In the genomic region with DNA sequence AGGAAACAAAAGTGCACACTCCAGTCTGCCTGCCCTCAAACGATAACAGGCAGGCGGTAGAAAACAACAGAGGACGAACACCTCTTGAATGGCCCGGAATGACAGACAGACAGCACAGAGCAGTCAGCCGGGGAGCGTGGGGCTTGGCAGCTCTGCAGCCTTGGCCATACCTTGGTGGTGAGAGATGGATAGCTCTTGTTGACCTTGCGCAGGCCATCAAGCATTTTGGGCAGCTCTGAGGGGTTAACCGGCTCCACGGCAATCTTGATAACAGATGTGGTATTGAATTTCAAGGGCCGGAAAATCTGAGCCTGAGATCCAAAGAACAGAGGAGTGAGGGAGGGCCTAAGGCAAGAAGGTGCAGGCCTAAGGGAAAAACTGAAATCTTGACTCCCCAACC, we compare ENCODE assay signal across 20 mouse cellular contexts. TPM values are rescaled to one million over a fixed set of nuclear protein-coding genes. Genes with fewer than 3 reads are reported as not detected.
"Had no signal": no experiment of that assay in that cellular context is flagged by ENCODE, and none has a peak within 500 bp of the region (broad histone marks: within the 10 kb centered on the region; RNA-seq: fewer than 3 reads in every experiment).

No protein-coding gene starts in this region.

- H3K27me3 ChIP-seq: limb, embryonic 12.5 days; limb, embryonic 15.5 days; midbrain, embryonic 12.5 days; midbrain, embryonic 15.5 days had no signal

- H3K27ac ChIP-seq: limb, embryonic 12.5 days; limb, embryonic 15.5 days; liver, embryonic 14.5 days; macrophage; midbrain, embryonic 12.5 days; midbrain, embryonic 15.5 days had no signal

- DNase-seq: kidney, adult 9 months; kidney, postnatal 10 days; left cerebral cortex, postnatal 4 days; liver, postnatal 0 days; lung, embryonic 14.5 days; thymus, adult 18-20 months; thymus, postnatal 36 days had no signal

- H3K4me1 ChIP-seq: limb, embryonic 12.5 days; limb, embryonic 15.5 days; midbrain, embryonic 12.5 days; midbrain, embryonic 15.5 days had no signal

- H3K4me3 ChIP-seq: limb, embryonic 12.5 days; limb, embryonic 15.5 days; midbrain, embryonic 12.5 days; midbrain, embryonic 15.5 days had no signal

RNA-seq across cellular contexts. Expression of gene Higd1b, which starts 10.3 kb away (rescaled TPM):
- total RNA-seq: megakaryocyte, adult 5-6 weeks had no signal
- polyA plus RNA-seq: limb, embryonic 12.5 days; liver, embryonic 11.5 days; liver, embryonic 14.5 days; liver, postnatal 0 days; macrophage; midbrain, embryonic 12.5 days; small intestine, adult 2 months had no signal

RNA-seq across cellular contexts. Expression of gene Gjc1, which starts 26.4 kb away (rescaled TPM):
- polyA plus RNA-seq: macrophage had no signal

RNA-seq across cellular contexts. Expression of gene Ccdc103, which starts 35.1 kb away (rescaled TPM):
- total RNA-seq: megakaryocyte, adult 5-6 weeks had no signal
- polyA plus RNA-seq: macrophage; small intestine, adult 2 months; spleen, adult 2 months had no signal

RNA-seq across cellular contexts. Expression of gene Fam187a, which starts 39.0 kb away (rescaled TPM):
- total RNA-seq: left cerebral cortex, postnatal 4 days; megakaryocyte, adult 5-6 weeks had no signal
- polyA plus RNA-seq: limb, embryonic 12.5 days; limb, embryonic 15.5 days; liver, embryonic 11.5 days; liver, postnatal 0 days; lung, embryonic 14.5 days; lung, postnatal 0 days; macrophage; midbrain, embryonic 12.5 days; midbrain, embryonic 15.5 days; neural tube, embryonic 14.5 days; small intestine, adult 2 months; spleen, adult 2 months; urinary bladder, adult 2 months had no signal
